Mouse (Mus musculus) ES-Bruce4 (cell line): Measurements from ENCODE around the gene Ntn4.

Source experiments
- CTCF ChIP-seq: IDR thresholded peaks from one replicate; pipeline ENCODE4 v1.8.1; 2011; ENCODE audit warnings: low read depth, low read length
- POLR2A ChIP-seq: IDR thresholded peaks from one replicate; pipeline ENCODE4 v1.8.1; 2011; ENCODE audit warnings: low read length; ENCODE audit not compliant: insufficient read depth

GRCm38 (mm10) chr10:93772492-93772891 lies 132.0 kb downstream of the Ntn4 start:
- no peak for TF ChIP-seq POLR2A
- no peak for TF ChIP-seq CTCF
